Mouse (Mus musculus): Measurements from ENCODE around the gene Fnbp1. TPM values are rescaled to one million over a fixed set of nuclear protein-coding genes. Genes with fewer than 3 reads are reported as not detected.

Gene Fnbp1
- polyA plus RNA-seq, 1 experiment from 2014 or later = 4.5 TPM

DNA sequence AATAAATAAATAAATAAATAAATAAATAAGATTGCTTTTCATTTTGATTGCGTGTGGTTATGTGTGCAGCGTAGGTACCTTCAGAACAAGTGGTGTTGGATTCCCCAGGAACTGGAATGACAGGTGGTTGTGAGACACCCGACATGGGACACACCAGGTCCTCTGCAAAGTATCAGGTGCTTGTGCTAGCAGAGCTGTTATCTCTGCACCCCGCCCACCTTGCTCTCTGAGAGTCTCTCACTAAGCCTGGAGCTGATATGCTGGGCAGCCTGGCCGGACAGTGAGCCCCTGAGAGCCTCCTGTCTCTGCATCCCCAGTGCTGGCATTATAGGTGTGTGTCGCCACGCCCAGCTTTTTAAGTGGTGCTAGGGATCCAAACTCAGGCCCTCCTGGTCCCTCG lies 58.4 kb downstream of the Fnbp1 start:
- peaks cover 19% of the 10 kb centered on the region for H3K4me1 ChIP-seq (ENCODE audit: insufficient read depth)
- H3K27me3 ChIP-seq (ENCODE audit: insufficient read depth, low read length) = no peaks in the 10 kb centered on the region
- H3K4me3 ChIP-seq (ENCODE audit: low read depth, low read length) = no peak overlapping the region
- ATAC-seq (no peak), DNase-seq (no peak)
- no peak overlapping the region for H3K27ac ChIP-seq (ENCODE audit: low read depth)
- peaks cover 3% of the 10 kb centered on the region for H3K9me3 ChIP-seq (ENCODE audit: low read length)
- whole genome bisulfite sequencing (ENCODE audit: insufficient replicate concordance) = 72% methylated on average over 8 of the region's 8 CpGs
- H3K36me3 ChIP-seq (replicated peaks; ENCODE audit: insufficient read depth, low read length) = peaks cover 8% of the 10 kb centered on the region
- TF ChIP-seq EP300 (IDR thresholded peaks at IDR 0.05; ENCODE audit: low read depth) (no peak), CTCF (IDR thresholded peaks at IDR 0.05; ENCODE audit: low read depth) (no peak)
- H3K4me2 ChIP-seq (ENCODE audit: low read depth, low read length) = no peak overlapping the region
- no peak overlapping the region for H3K9ac ChIP-seq (replicated peaks)

GRCm38 (mm10) chr2:31082639-31083038 lies 59.2 kb downstream of the Fnbp1 start:
- Histone ChIP-seq H3K4me3 (ENCODE audit: low read depth, low read length) (no peak overlapping the region), H3K27me3 (ENCODE audit: insufficient read depth, low read length) (no peaks in the 10 kb centered on the region), H3K4me2 (ENCODE audit: low read depth, low read length) (no peak overlapping the region), H3K36me3 (replicated peaks; ENCODE audit: insufficient read depth, low read length) (peaks cover 8% of the 10 kb centered on the region), H3K4me1 (ENCODE audit: insufficient read depth) (peaks cover 14% of the 10 kb centered on the region), H3K9ac (replicated peaks) (no peak overlapping the region), H3K27ac (ENCODE audit: low read depth) (no peak overlapping the region), H3K9me3 (ENCODE audit: low read length) (peaks cover 3% of the 10 kb centered on the region)
- peak; percentile 71 for ATAC-seq
- TF ChIP-seq EP300 (IDR thresholded peaks at IDR 0.05; ENCODE audit: low read depth) = no peak
- no peak for TF ChIP-seq CTCF (IDR thresholded peaks at IDR 0.05; ENCODE audit: low read depth)
- WGBS (ENCODE audit: insufficient replicate concordance) = 36% methylated on average over 17 of the region's 17 CpGs
- peak; percentile 56 for DNase-seq

GRCm38 (mm10) chr2:31081349-31081748 lies 60.5 kb downstream of the Fnbp1 start:
- Histone ChIP-seq H3K4me2 (ENCODE audit: low read depth, low read length) (no peak overlapping the region), H3K27me3 (ENCODE audit: insufficient read depth, low read length) (no peaks in the 10 kb centered on the region), H3K4me1 (ENCODE audit: insufficient read depth) (peaks cover 4% of the 10 kb centered on the region), H3K9me3 (ENCODE audit: low read length) (peaks cover 3% of the 10 kb centered on the region), H3K36me3 (replicated peaks; ENCODE audit: insufficient read depth, low read length) (peaks cover 8% of the 10 kb centered on the region), H3K27ac (ENCODE audit: low read depth) (peak overlapping the region; percentile 40; the same call in 1 of the 2 replicates), H3K4me3 (ENCODE audit: low read depth, low read length) (no peak overlapping the region), H3K9ac (replicated peaks) (no peak overlapping the region)
- WGBS (ENCODE audit: insufficient replicate concordance) = 12% methylated on average over 4 of the region's 4 CpGs
- ATAC-seq (peak; percentile 40), DNase-seq (no peak)
- TF ChIP-seq CTCF (IDR thresholded peaks at IDR 0.05; ENCODE audit: low read depth) = no peak
- TF ChIP-seq EP300 (IDR thresholded peaks at IDR 0.05; ENCODE audit: low read depth) = no peak

DNA sequence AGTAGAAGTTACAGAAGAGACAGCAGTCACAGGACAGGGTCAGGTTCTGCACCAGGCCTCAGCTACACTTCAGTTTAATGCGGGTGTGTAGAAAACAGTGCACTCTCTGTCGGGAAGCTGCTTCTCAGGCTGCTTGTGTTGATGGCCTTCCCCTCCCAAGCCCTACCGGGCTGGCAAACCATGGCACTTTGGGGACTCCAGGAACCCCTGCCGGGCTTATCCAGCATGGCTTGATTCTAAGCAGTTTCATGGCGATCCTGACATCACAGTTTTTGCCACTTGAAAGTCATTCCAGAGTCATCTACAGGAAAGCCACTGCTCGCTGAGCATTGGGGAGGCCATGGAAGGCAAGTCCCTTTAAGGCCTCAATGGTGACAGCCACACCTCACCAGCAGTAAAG lies 62.7 kb downstream of the Fnbp1 start:
- Histone ChIP-seq H3K4me3 (ENCODE audit: low read depth, low read length) (no peak overlapping the region), H3K4me2 (ENCODE audit: low read depth, low read length) (no peak overlapping the region), H3K36me3 (replicated peaks; ENCODE audit: insufficient read depth, low read length) (peaks cover 5% of the 10 kb centered on the region), H3K9ac (replicated peaks) (no peak overlapping the region), H3K27ac (ENCODE audit: low read depth) (no peak overlapping the region), H3K27me3 (ENCODE audit: insufficient read depth, low read length) (no peaks in the 10 kb centered on the region), H3K9me3 (ENCODE audit: low read length) (peaks cover under 1% of the 10 kb centered on the region), H3K4me1 (ENCODE audit: insufficient read depth) (peaks cover 6% of the 10 kb centered on the region)
- DNase-seq (no peak), ATAC-seq (no peak)
- WGBS (ENCODE audit: insufficient replicate concordance) = 84% methylated on average over 6 of the region's 6 CpGs
- TF ChIP-seq CTCF (IDR thresholded peaks at IDR 0.05; ENCODE audit: low read depth) = no peak
- TF ChIP-seq EP300 (IDR thresholded peaks at IDR 0.05; ENCODE audit: low read depth) = no peak

DNA sequence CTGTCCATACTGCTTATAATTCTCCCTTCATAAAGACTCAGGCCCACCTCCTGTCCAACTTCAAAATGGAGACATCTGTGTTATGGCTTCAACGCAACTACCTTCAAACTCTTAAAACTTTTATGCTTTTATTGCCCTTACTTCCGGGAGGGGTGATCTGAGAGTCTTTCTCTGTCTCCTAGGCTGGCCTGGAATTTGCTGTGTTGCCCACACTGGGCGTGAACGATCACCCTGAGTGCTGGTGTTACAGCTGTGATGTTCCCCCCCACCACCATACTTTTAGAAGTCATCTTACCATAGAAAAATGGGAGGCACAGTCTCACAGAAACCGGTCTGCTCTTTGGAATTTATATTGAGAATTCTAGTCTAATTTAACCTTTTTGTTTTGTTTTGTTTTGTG lies 64.2 kb downstream of the Fnbp1 start:
- Histone ChIP-seq H3K36me3 (replicated peaks; ENCODE audit: insufficient read depth, low read length) (peaks cover 5% of the 10 kb centered on the region), H3K4me3 (ENCODE audit: low read depth, low read length) (no peak overlapping the region), H3K4me1 (ENCODE audit: insufficient read depth) (peaks cover 2% of the 10 kb centered on the region), H3K9ac (replicated peaks) (no peak overlapping the region), H3K4me2 (ENCODE audit: low read depth, low read length) (no peak overlapping the region), H3K9me3 (ENCODE audit: low read length) (no peaks in the 10 kb centered on the region), H3K27ac (ENCODE audit: low read depth) (no peak overlapping the region), H3K27me3 (ENCODE audit: insufficient read depth, low read length) (no peaks in the 10 kb centered on the region)
- WGBS (ENCODE audit: insufficient replicate concordance) = 85% methylated on average over 5 of the region's 5 CpGs
- ATAC-seq = no peak
- DNase-seq = no peak
- TF ChIP-seq CTCF (IDR thresholded peaks at IDR 0.05; ENCODE audit: low read depth) (no peak), EP300 (IDR thresholded peaks at IDR 0.05; ENCODE audit: low read depth) (no peak)

- WGBS (ENCODE audit: insufficient replicate concordance) = 76% methylated on average over 15 of the region's 16 CpGs
- Histone ChIP-seq H3K27me3 (ENCODE audit: insufficient read depth, low read length) (no peaks in the 10 kb centered on the region), H3K36me3 (replicated peaks; ENCODE audit: insufficient read depth, low read length) (peaks cover 5% of the 10 kb centered on the region), H3K4me3 (ENCODE audit: low read depth, low read length) (no peak overlapping the region), H3K4me2 (ENCODE audit: low read depth, low read length) (no peak overlapping the region), H3K9me3 (ENCODE audit: low read length) (no peaks in the 10 kb centered on the region), H3K9ac (replicated peaks) (no peak overlapping the region), H3K4me1 (ENCODE audit: insufficient read depth) (peaks cover 2% of the 10 kb centered on the region; the same call in 1 of the 2 replicates), H3K27ac (ENCODE audit: low read depth) (no peak overlapping the region)
- ATAC-seq = no peak
- no peak for DNase-seq
- no peak for TF ChIP-seq CTCF (IDR thresholded peaks at IDR 0.05; ENCODE audit: low read depth)
These were observed 65.3 kb downstream of the Fnbp1 start for GRCm38 (mm10) chr2:31076351-31077140.

Measured in liver, postnatal 0 days (tissue).